Mouse (Mus musculus): ENCODE data around the gene Mrpl52. TPM values are rescaled to one million over a fixed set of nuclear protein-coding genes. Genes with fewer than 3 reads are reported as not detected.

Mrpl52 gene
- polyA plus RNA-seq, 1 experiment from 2014 or later, result 324 TPM

GRCm38 (mm10) chr14:54443196-54443595 lies 16.5 kb downstream of the Mrpl52 start:
- Histone ChIP-seq H3K4me3 (ENCODE audit: low read depth, low read length) (no peak overlapping the region), H3K4me2 (ENCODE audit: low read length) (no peak overlapping the region), H3K9ac (ENCODE audit: low read length) (no peak overlapping the region), H3K27ac (ENCODE audit: low read depth) (peak overlapping the region; percentile 76), H3K36me3 (ENCODE audit: control insufficient read depth, insufficient read depth, low read length) (peaks cover 43% of the 10 kb centered on the region), H3K4me1 (replicated peaks; ENCODE audit: control insufficient read depth, insufficient read depth, low read length) (peaks cover 12% of the 10 kb centered on the region; the same call in 1 of the 2 replicates), H3K9me3 (ENCODE audit: control insufficient read depth, low read length) (no peaks in the 10 kb centered on the region), H3K27me3 (replicated peaks; ENCODE audit: control insufficient read depth, insufficient read depth, low read length) (no peaks in the 10 kb centered on the region)
- WGBS, result 13% methylated on average over 3 of the region's 3 CpGs
- ATAC-seq (replicated peaks; ENCODE audit: low FRiP score, low TSS enrichment, low read depth) (peak; percentile 74), DNase-seq (ENCODE audit: low spot score) (no peak)

- Histone ChIP-seq H3K9me3 (ENCODE audit: control insufficient read depth, low read length) (no peaks in the 10 kb centered on the region), H3K4me3 (ENCODE audit: low read depth, low read length) (no peak overlapping the region), H3K27me3 (replicated peaks; ENCODE audit: control insufficient read depth, insufficient read depth, low read length) (no peaks in the 10 kb centered on the region), H3K4me1 (replicated peaks; ENCODE audit: control insufficient read depth, insufficient read depth, low read length) (peaks cover 12% of the 10 kb centered on the region; the same call in 1 of the 2 replicates), H3K27ac (ENCODE audit: low read depth) (peak overlapping the region; percentile 76), H3K9ac (ENCODE audit: low read length) (no peak overlapping the region), H3K36me3 (ENCODE audit: control insufficient read depth, insufficient read depth, low read length) (peaks cover 35% of the 10 kb centered on the region), H3K4me2 (ENCODE audit: low read length) (no peak overlapping the region)
- ATAC-seq (replicated peaks; ENCODE audit: low FRiP score, low TSS enrichment, low read depth), result no peak
- DNase-seq (ENCODE audit: low spot score), result no peak
- 58% methylated on average over 15 of the region's 15 CpGs for WGBS
Measured at GRCm38 (mm10) chr14:54443712-54444618, 17.3 kb downstream of the Mrpl52 start.

GRCm38 (mm10) chr14:54445476-54445875 lies 18.8 kb downstream of the Mrpl52 start:
- no peak overlapping the region for H3K9ac ChIP-seq (ENCODE audit: low read length)
- ATAC-seq (replicated peaks; ENCODE audit: low FRiP score, low TSS enrichment, low read depth) (no peak), DNase-seq (ENCODE audit: low spot score) (no peak)
- H3K9me3 ChIP-seq (ENCODE audit: control insufficient read depth, low read length), result no peaks in the 10 kb centered on the region
- no peak overlapping the region for H3K27ac ChIP-seq (ENCODE audit: low read depth)
- no peaks in the 10 kb centered on the region for H3K27me3 ChIP-seq (replicated peaks; ENCODE audit: control insufficient read depth, insufficient read depth, low read length)
- peaks cover 20% of the 10 kb centered on the region for H3K36me3 ChIP-seq (ENCODE audit: control insufficient read depth, insufficient read depth, low read length)
- H3K4me1 ChIP-seq (replicated peaks; ENCODE audit: control insufficient read depth, insufficient read depth, low read length), result peaks cover 12% of the 10 kb centered on the region; the same call in 1 of the 2 replicates
- 56% methylated on average over 3 of the region's 3 CpGs for WGBS
- no peak overlapping the region for H3K4me2 ChIP-seq (ENCODE audit: low read length)
- no peak overlapping the region for H3K4me3 ChIP-seq (ENCODE audit: low read depth, low read length)

GRCm38 (mm10) chr14:54453566-54453965 lies 26.9 kb downstream of the Mrpl52 start:
- no peak overlapping the region for H3K9ac ChIP-seq (ENCODE audit: low read length)
- no peaks in the 10 kb centered on the region; the same call in 1 of the 2 replicates for H3K4me1 ChIP-seq (replicated peaks; ENCODE audit: control insufficient read depth, insufficient read depth, low read length)
- 88% methylated on average over 9 of the region's 9 CpGs for WGBS
- H3K27ac ChIP-seq (ENCODE audit: low read depth), result no peak overlapping the region
- H3K36me3 ChIP-seq (ENCODE audit: control insufficient read depth, insufficient read depth, low read length), result no peaks in the 10 kb centered on the region
- no peak for DNase-seq (ENCODE audit: low spot score)
- H3K4me2 ChIP-seq (ENCODE audit: low read length), result no peak overlapping the region
- H3K27me3 ChIP-seq (replicated peaks; ENCODE audit: control insufficient read depth, insufficient read depth, low read length), result no peaks in the 10 kb centered on the region
- no peaks in the 10 kb centered on the region for H3K9me3 ChIP-seq (ENCODE audit: control insufficient read depth, low read length)
- H3K4me3 ChIP-seq (ENCODE audit: low read depth, low read length), result no peak overlapping the region
- no peak for ATAC-seq (replicated peaks; ENCODE audit: low FRiP score, low TSS enrichment, low read depth)

- no peaks in the 10 kb centered on the region for H3K36me3 ChIP-seq (ENCODE audit: control insufficient read depth, insufficient read depth, low read length)
- no peaks in the 10 kb centered on the region for H3K9me3 ChIP-seq (ENCODE audit: control insufficient read depth, low read length)
- no peak overlapping the region for H3K9ac ChIP-seq (ENCODE audit: low read length)
- DNase-seq (ENCODE audit: low spot score) (no peak), ATAC-seq (replicated peaks; ENCODE audit: low FRiP score, low TSS enrichment, low read depth) (peak; percentile 58; the same call in 1 of the 2 replicates)
- H3K27ac ChIP-seq (ENCODE audit: low read depth), result peak overlapping the region; percentile 52; the same call in 1 of the 2 replicates
- H3K4me1 ChIP-seq (replicated peaks; ENCODE audit: control insufficient read depth, insufficient read depth, low read length), result no peaks in the 10 kb centered on the region
- H3K4me3 ChIP-seq (ENCODE audit: low read depth, low read length), result no peak overlapping the region
- WGBS, result 65% methylated on average over 11 of the region's 11 CpGs
- no peak overlapping the region for H3K4me2 ChIP-seq (ENCODE audit: low read length)
- no peaks in the 10 kb centered on the region for H3K27me3 ChIP-seq (replicated peaks; ENCODE audit: control insufficient read depth, insufficient read depth, low read length)
Measured at GRCm38 (mm10) chr14:54454669-54455528, 28.2 kb downstream of the Mrpl52 start.

GRCm38 (mm10) chr14:54457907-54458569 lies 31.3 kb downstream of the Mrpl52 start:
- Histone ChIP-seq H3K4me1 (replicated peaks; ENCODE audit: control insufficient read depth, insufficient read depth, low read length) (no peaks in the 10 kb centered on the region), H3K9ac (ENCODE audit: low read length) (no peak overlapping the region), H3K9me3 (ENCODE audit: control insufficient read depth, low read length) (no peaks in the 10 kb centered on the region), H3K4me2 (ENCODE audit: low read length) (no peak overlapping the region), H3K36me3 (ENCODE audit: control insufficient read depth, insufficient read depth, low read length) (no peaks in the 10 kb centered on the region), H3K27ac (ENCODE audit: low read depth) (no peak overlapping the region), H3K4me3 (ENCODE audit: low read depth, low read length) (no peak overlapping the region), H3K27me3 (replicated peaks; ENCODE audit: control insufficient read depth, insufficient read depth, low read length) (no peaks in the 10 kb centered on the region)
- 82% methylated on average over 14 of the region's 14 CpGs for WGBS
- ATAC-seq (replicated peaks; ENCODE audit: low FRiP score, low TSS enrichment, low read depth) (no peak), DNase-seq (ENCODE audit: low spot score) (no peak)

- 67% methylated on average over 4 of the region's 4 CpGs for WGBS
- no peak overlapping the region for H3K4me3 ChIP-seq (ENCODE audit: low read depth, low read length)
- H3K9ac ChIP-seq (ENCODE audit: low read length), result no peak overlapping the region
- H3K36me3 ChIP-seq (ENCODE audit: control insufficient read depth, insufficient read depth, low read length), result peaks cover 7% of the 10 kb centered on the region; the same call in 1 of the 2 replicates
- DNase-seq (ENCODE audit: low spot score), result no peak
- H3K4me2 ChIP-seq (ENCODE audit: low read length), result no peak overlapping the region
- no peaks in the 10 kb centered on the region for H3K9me3 ChIP-seq (ENCODE audit: control insufficient read depth, low read length)
- H3K27me3 ChIP-seq (replicated peaks; ENCODE audit: control insufficient read depth, insufficient read depth, low read length), result no peaks in the 10 kb centered on the region
- H3K4me1 ChIP-seq (replicated peaks; ENCODE audit: control insufficient read depth, insufficient read depth, low read length), result peaks cover 9% of the 10 kb centered on the region
- no peak overlapping the region for H3K27ac ChIP-seq (ENCODE audit: low read depth)
- no peak for ATAC-seq (replicated peaks; ENCODE audit: low FRiP score, low TSS enrichment, low read depth)
Measured at GRCm38 (mm10) chr14:54462146-54462545, 35.4 kb downstream of the Mrpl52 start.

Data from intestine, embryonic 14.5 days (tissue).